Mouse (Mus musculus): ENCODE results near the gene Hint2. TPM values are rescaled to one million over a fixed set of nuclear protein-coding genes. Genes with fewer than 3 reads are reported as not detected.
A peak's percentile ranks its signal among the peaks of the same experiment; 100 is the strongest.

Hint2 gene
- polyA plus RNA-seq, 1 experiment = 90.2 TPM

DNA sequence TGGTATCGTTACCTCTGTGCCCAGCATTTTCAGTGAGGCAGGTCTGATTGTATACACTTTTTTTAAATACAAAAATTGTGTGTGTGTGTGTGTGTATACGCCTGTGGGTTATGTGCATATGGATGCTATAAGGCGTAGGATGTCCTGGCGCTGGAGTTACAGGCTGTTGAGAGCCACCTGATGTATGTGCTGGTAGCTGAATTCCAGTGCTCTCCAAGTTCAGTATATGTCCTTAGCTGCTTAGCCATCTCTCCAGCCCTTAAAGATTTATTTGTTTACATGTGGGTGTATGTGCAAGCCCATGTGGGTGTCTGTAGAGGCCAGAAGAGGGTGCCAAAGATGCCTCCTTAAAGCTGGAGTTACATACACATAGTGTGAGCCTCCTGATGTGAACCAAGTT lies 880 bp upstream of the Hint2 start:
- 53% methylated on average over 4 of the region's 4 CpGs for WGBS
- DNase-seq (ENCODE audit: low read depth, low spot score) = no peak

DNA sequence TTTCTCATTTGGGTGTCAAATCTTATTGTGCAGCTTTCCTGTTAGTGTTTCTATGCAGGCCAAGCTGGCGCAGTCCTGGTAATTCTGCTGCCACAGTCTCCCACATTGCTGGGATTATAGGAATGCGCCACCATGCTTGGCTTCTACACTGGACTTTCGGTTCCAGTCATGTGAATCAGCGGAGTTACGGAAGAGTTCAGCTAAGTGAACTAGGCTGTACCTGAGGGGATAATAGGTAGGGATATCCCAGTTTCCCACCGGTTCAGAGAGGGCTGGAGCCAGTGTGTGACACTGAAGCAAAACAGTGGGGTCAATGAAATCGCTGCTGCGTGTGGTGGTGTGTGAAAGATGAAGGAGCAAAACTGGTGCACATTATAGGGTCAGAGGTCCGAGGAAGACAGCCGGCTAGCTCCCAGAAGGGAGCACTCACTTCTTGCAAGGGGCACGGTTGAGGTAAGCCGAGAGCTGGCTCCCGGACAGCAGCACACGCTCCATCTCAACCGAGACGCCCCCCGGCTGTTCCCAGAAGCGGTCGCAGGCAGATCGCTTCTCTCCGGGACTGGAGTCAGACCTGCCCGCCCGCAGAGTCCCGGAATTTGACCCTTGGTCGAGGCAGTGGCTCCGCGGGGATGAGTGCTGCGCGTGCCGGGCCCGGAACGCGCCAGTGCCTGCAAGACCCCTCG lies 469 bp downstream of the Hint2 start:
- 3% methylated on average over 34 of the region's 34 CpGs for WGBS

GRCm38 (mm10) chr4:43653161-43654015 lies 2.9 kb downstream of the Hint2 start, which contains the start of gene Spag8:
TSS of gene Spag8 (minus strand) at chr4:43653594.
- WGBS = 28% methylated on average over 24 of the region's 24 CpGs
- no peak for DNase-seq (ENCODE audit: low read depth, low spot score)

More for the DNA sequence above, 469 bp downstream of the Hint2 start:
- no peak for DNase-seq (ENCODE audit: low read depth, low spot score)

GRCm38 (mm10) chr4:43652726-43653125 lies 3.5 kb downstream of the Hint2 start:
- 87% methylated on average over 4 of the region's 4 CpGs for WGBS
- no peak for DNase-seq (ENCODE audit: low read depth, low spot score)

DNA sequence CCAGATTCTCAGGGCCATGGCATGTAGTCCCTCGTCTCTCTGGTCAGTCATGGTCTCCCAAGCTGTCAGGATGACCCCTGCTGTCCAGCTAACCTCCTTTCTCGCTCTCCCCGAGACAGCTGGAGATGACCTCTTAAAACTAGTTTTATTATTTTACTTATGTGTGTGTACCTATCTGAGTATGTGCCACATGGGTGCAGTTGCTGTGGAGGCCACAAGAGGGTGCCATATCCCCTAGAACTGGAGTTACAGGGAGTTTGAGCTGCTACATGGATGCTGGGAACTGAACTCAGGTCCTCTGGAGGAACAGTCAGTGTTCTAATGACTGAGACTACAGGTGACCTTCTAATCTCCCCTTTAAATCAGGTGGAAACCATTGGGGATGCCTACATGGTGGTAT lies 6.5 kb downstream of the Hint2 start:
- DNase-seq (ENCODE audit: low read depth, low spot score) = no peak
- WGBS = 91% methylated on average over 3 of the region's 3 CpGs

GRCm38 (mm10) chr4:43640491-43640890 lies 15.8 kb downstream of the Hint2 start:
- DNase-seq (ENCODE audit: low read depth, low spot score) = no peak
- WGBS = 85% methylated on average over 6 of the region's 6 CpGs

- no peak for DNase-seq (ENCODE audit: low read depth, low spot score)
- 65% methylated on average over 9 of the region's 9 CpGs for WGBS
Observed at GRCm38 (mm10) chr4:43640076-43640475, 16.2 kb downstream of the Hint2 start.

GRCm38 (mm10) chr4:43636751-43637150 lies 19.5 kb downstream of the Hint2 start:
- 72% methylated on average over 6 of the region's 6 CpGs for WGBS
- no peak for DNase-seq (ENCODE audit: low read depth, low spot score)

DNA sequence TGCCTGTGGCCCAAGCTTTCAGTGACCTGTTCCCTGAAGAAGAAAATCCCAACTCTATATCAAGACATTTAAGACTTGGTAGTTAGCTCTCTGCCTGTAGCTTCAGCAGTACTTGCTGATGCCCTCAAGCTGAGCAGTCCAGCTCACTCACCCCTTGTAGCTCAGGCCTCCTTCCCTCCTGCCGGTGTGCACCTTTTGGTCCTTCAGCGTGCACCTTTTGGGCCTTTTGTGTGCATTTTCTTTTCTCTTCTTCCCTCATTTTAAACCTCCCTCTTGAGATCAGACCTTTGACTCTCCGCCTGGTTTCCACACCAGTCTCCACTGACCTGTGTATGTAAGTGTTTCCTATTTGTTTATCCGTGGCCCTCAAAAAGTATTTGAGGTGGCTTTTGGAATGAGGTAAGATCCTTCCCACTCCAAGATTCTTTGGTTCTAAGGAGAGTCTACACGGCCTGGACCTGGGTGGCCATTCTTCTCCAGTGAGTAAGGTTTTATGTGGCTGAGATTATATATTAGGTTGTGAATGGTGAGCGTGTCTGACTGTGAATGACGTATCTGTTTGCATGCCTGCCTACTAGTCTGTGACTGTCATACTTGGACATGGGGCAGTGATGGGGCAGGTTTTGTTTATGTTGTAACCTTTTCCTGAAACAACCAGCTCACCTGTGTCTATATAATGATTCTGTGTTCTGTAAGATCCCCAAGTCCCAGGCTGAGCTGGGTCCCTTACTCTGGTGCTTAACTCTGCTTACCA lies 21.5 kb downstream of the Hint2 start:
- 73% methylated on average over 7 of the region's 7 CpGs for WGBS

GRCm38 (mm10) chr4:43633736-43634135 lies 22.5 kb downstream of the Hint2 start:
- WGBS = 72% methylated on average over 2 of the region's 2 CpGs
- no peak for DNase-seq (ENCODE audit: low read depth, low spot score)

More for the DNA sequence above, 21.5 kb downstream of the Hint2 start:
- no peak for DNase-seq (ENCODE audit: low read depth, low spot score)

- 85% methylated on average over 8 of the region's 8 CpGs for WGBS
- no peak for DNase-seq (ENCODE audit: low read depth, low spot score)
Observed at GRCm38 (mm10) chr4:43633296-43633695, 23.0 kb downstream of the Hint2 start.

GRCm38 (mm10) chr4:43631956-43632920 lies 24.0 kb downstream of the Hint2 start:
- 49% methylated on average over 42 of the region's 42 CpGs for WGBS
- DNase-seq (ENCODE audit: low read depth, low spot score) = no peak

GRCm38 (mm10) chr4:43631046-43631955 lies 25.0 kb downstream of the Hint2 start, which contains the start of gene Npr2:
TSS of gene Npr2 (plus strand) at chr4:43631935.
- DNase-seq (ENCODE audit: low read depth, low spot score) = no peak
- 4% methylated on average over 55 of the region's 70 CpGs for WGBS

GRCm38 (mm10) chr4:43630671-43631045 lies 25.6 kb downstream of the Hint2 start:
- DNase-seq (ENCODE audit: low read depth, low spot score) = no peak
- WGBS = 42% methylated on average over 5 of the region's 5 CpGs

DNA sequence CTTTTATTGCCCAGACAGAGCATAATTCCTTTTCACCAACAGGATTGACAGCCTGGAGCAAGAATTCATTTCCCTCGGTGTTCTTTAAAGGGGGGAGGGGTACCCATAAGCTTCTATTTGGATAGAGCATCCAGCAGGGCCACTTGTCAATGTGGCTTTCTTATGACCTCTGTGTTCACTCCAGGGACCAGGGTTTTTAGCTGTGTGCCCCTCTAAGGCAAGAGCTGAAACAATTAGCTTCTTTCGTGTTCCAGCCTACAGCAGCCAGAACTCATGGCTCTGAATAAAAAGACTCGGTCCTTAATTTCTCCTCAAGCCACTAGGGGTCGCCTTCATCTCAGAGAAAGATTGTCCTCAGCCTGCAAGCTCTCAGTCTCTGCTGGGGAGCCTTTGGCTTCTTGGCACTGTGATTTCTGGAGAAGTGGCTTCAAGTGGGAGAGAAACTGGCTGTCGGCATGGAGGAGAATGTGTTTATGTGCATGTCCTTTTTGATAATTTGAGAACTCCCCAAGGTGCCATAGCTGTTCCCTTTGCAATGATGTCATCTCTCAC lies 26.2 kb downstream of the Hint2 start:
- peak; percentile 60 for DNase-seq (ENCODE audit: low read depth, low spot score)
- 3% methylated on average over 5 of the region's 5 CpGs for WGBS

DNA sequence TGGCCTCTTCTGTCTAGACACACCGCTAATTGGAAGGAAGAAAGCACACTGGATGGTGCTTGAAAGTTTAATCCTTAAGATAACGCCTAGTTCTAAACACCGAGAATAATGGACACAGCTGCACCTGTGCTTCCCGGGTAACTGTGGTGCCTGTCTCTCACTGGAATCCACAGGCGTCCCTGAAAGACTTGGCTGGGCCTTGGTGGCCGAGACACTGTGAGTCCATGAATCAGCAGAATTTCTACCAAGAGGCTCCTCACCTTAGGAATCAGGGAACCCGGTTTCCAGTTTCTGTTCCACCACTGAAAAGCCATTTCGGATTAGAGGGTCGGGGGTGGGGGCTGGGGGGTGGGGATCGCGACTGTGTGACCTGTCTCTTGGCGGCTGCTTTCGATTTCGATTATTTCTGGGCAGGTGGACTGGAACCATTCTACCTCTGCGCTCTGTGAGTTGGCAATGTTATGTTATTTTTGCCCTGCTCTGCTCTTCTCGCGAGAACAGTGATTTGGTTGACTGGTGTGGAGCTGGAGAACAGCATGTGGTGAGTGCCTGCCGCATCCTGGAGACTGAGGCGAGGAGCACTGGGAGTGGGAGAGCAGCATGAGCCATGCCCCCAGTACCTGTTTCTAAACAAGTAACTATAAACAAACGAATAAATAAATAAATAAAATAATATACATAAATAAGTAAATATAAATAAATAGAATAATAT lies 27.0 kb downstream of the Hint2 start:
- 58% methylated on average over 20 of the region's 20 CpGs for WGBS
- no peak for DNase-seq (ENCODE audit: low read depth, low spot score)

GRCm38 (mm10) chr4:43620146-43620778 lies 36.0 kb downstream of the Hint2 start:
- WGBS = 63% methylated on average over 4 of the region's 4 CpGs

More at GRCm38 (mm10) chr4:43620146-43620778, 36.0 kb downstream of the Hint2 start:
- no peak for DNase-seq (ENCODE audit: low read depth, low spot score)
